ENCODE assay signal across 10 mouse cellular contexts in the genomic region with DNA sequence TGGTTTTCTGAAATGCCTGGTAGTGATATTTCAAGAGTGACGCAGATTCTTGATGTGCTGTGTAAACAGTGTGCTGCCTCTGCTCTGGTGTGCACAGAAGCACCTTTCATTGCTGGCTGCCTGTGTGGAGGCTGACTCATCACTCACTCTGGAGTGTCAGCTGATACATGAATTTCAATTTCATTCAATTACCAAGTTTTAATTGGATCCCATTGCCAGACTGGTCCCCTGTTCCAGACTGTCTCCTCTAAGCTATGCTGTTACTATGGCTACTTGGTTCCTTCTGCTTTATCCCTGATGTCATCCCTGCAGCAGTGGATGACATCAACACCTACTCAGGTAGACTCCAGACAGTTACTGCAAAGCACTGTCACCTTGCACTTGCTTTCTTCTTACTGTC.
DNase-seq lines count a peak whose midpoint lies in the region; ATAC-seq lines count a peak whose summit lies in the region.
"Had no signal": no experiment of that assay in that cellular context is flagged by ENCODE, and none has a peak within 500 bp of the region (broad histone marks: within the 10 kb centered on the region; RNA-seq: fewer than 3 reads in every experiment).

No protein-coding gene starts in this region.

- no peaks in the 10 kb centered on the region for H3K9me3 ChIP-seq in midbrain, embryonic 15.5 days
- H3K9me3 ChIP-seq: heart, embryonic 10.5 days had no signal

- H3K27ac ChIP-seq in midbrain, embryonic 15.5 days, result no peak overlapping the region
- H3K27ac ChIP-seq: heart, embryonic 10.5 days had no signal

- no peak overlapping the region for H3K4me3 ChIP-seq in midbrain, embryonic 15.5 days
- H3K4me3 ChIP-seq: heart, embryonic 10.5 days had no signal

- H3K27me3 ChIP-seq in midbrain, embryonic 15.5 days (replicated peaks), result no peaks in the 10 kb centered on the region

- no peak overlapping the region for H3K4me2 ChIP-seq in midbrain, embryonic 15.5 days

- H3K9ac ChIP-seq in midbrain, embryonic 15.5 days, result no peak overlapping the region

- intact Hi-C loops in gastrocnemius, postnatal 14 days (cut with DNase I; ENCODE audit: low total_unique reads), result no loop called here

- ATAC-seq in frontal cortex, adult (ENCODE audit: low TSS enrichment), result peak; percentile 88
- peak; percentile 70 for ATAC-seq in midbrain, embryonic 15.5 days (replicated peaks)
- ATAC-seq: CD4-positive, CD25-positive, alpha-beta regulatory T cell, adult 4 months had no signal

- no peaks in the 10 kb centered on the region for H3K4me1 ChIP-seq in midbrain, embryonic 15.5 days
- H3K4me1 ChIP-seq: heart, embryonic 10.5 days had no signal

- no peak for DNase-seq in frontal cortex, postnatal 14 days (ENCODE audit: low spot score in 2 of 2)
- DNase-seq in brain, adult 2 months (ENCODE audit: low read depth, low spot score), result peak; percentile 82
- peak; percentile 66 to 76 for DNase-seq in layer of hippocampus, adult 18-20 months (ENCODE audit: low spot score in 2 of 2)
- no peak for DNase-seq in kidney, adult 11 months
- no peak for DNase-seq in gastrocnemius, postnatal 14 days
- no peak for DNase-seq in urinary bladder, postnatal 25 days (ENCODE audit: low spot score)

- no peaks in the 10 kb centered on the region for H3K36me3 ChIP-seq in midbrain, embryonic 15.5 days (replicated peaks)

- 76% methylated on average over 1 of the region's 1 CpGs for WGBS in midbrain, embryonic 15.5 days

Comparison
In these comparisons a context has a peak if more than half of its experiments do, and no peak if none do; other contexts are left out.
1. DNase-seq: peak in brain, adult 2 months (single experiment) and layer of hippocampus, adult 18-20 months (2 of 2); none in frontal cortex, postnatal 14 days (0 of 2), kidney, adult 11 months (single experiment), gastrocnemius, postnatal 14 days (single experiment) and urinary bladder, postnatal 25 days (single experiment).